Mouse (Mus musculus): ENCODE measurements around the gene Fam221b.

- TF ChIP-seq POLR2A (IDR thresholded peaks at IDR 0.05; ENCODE audit: low read depth, low read length) (no peak), CTCF (conservative IDR thresholded peaks at IDR 0.05; ENCODE audit: insufficient read depth, insufficient read length, low read depth, low read length) (no peak)
These were observed 34.1 kb downstream of the Fam221b start for GRCm38 (mm10) chr4:43634621-43635374.
